Mouse (Mus musculus): ENCODE data around the gene Gkn2. TPM values are rescaled to one million over a fixed set of nuclear protein-coding genes. Genes with fewer than 3 reads are reported as not detected.

The Gkn2 gene
- polyA plus RNA-seq, 1 experiment from 2014 or later, result not detected

DNA sequence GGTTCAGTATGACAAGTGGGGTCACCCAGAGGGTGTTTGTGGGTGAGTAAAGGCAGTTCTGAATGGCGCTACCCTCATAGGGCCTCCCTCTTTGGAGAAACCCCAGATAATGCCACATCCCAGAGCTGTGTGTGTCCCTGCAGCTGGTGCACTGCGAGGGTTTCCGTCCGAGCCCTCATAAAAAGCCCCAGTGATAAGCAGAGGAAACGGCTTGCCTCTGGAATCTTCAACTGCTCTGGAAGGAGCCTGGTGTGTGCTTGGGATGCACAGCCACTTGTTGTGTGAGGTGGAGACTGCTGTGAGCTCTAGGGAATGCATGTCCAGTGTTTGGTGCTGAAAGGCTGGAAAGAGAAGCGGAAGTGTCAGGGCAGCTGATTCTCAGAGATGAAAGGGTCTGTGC is 28.3 kb downstream of the Gkn2 start:
- Histone ChIP-seq H3K27ac (replicated peaks) (no peak overlapping the region), H3K9ac (no peak overlapping the region), H3K36me3 (no peaks in the 10 kb centered on the region), H3K4me2 (replicated peaks) (no peak overlapping the region), H3K9me3 (replicated peaks) (no peaks in the 10 kb centered on the region), H3K4me3 (replicated peaks) (no peak overlapping the region), H3K4me1 (no peaks in the 10 kb centered on the region), H3K27me3 (no peaks in the 10 kb centered on the region)
- WGBS, result 70% methylated on average over 6 of the region's 6 CpGs
- ATAC-seq (ENCODE audit: insufficient number of reproducible peaks, low FRiP score, low TSS enrichment, low read depth), result no peak

DNA sequence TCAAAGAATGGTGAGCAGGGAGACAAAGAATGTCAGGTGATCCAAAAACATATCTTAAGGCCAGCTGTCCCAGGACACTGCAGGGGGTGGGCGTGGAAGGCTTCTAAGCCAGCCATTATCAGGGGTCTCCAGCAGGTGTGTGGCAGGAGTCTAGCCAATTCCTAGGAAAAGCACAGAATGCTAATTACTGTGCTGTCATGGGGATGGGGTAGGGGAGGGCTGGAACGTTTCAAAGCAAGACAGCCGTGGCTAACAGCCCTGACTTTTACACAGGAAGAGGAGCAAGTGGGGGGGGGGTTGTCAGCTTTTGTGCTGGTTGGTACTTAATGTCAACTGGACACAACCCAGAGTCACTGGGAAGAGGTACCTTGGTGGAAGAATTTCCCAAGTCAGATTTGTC is 38.9 kb downstream of the Gkn2 start:
- Histone ChIP-seq H3K4me1 (no peaks in the 10 kb centered on the region), H3K4me2 (replicated peaks) (no peak overlapping the region), H3K4me3 (replicated peaks) (no peak overlapping the region), H3K9ac (no peak overlapping the region), H3K9me3 (replicated peaks) (no peaks in the 10 kb centered on the region), H3K27ac (replicated peaks) (no peak overlapping the region), H3K27me3 (no peaks in the 10 kb centered on the region), H3K36me3 (no peaks in the 10 kb centered on the region)
- no peak for ATAC-seq (ENCODE audit: insufficient number of reproducible peaks, low FRiP score, low TSS enrichment, low read depth)
- WGBS, result 31% methylated on average over 3 of the region's 3 CpGs

DNA sequence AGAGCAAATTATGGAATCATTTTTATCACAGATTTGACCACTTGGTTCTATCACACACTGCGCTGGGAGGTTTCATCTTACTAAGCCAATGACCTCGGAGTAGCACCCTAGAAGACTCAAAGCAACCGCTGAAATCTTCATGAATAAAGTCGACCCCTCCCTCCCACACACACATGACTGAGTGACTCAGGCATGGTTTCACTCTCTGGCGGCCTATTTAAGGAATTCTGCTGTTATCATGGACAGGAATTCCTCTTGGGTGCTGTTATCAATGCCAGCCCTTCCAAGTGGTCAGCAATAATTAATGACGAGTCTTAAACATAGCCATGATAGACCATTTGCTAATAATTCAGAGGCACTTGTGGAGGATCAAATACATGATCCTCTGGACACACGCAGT is 49.1 kb downstream of the Gkn2 start:
- 77% methylated on average over 7 of the region's 7 CpGs for WGBS
- Histone ChIP-seq H3K9me3 (replicated peaks) (no peaks in the 10 kb centered on the region), H3K36me3 (no peaks in the 10 kb centered on the region), H3K27me3 (no peaks in the 10 kb centered on the region), H3K9ac (no peak overlapping the region), H3K27ac (replicated peaks) (no peak overlapping the region), H3K4me3 (replicated peaks) (no peak overlapping the region), H3K4me2 (replicated peaks) (no peak overlapping the region), H3K4me1 (no peaks in the 10 kb centered on the region)
- no peak for ATAC-seq (ENCODE audit: insufficient number of reproducible peaks, low FRiP score, low TSS enrichment, low read depth)

DNA sequence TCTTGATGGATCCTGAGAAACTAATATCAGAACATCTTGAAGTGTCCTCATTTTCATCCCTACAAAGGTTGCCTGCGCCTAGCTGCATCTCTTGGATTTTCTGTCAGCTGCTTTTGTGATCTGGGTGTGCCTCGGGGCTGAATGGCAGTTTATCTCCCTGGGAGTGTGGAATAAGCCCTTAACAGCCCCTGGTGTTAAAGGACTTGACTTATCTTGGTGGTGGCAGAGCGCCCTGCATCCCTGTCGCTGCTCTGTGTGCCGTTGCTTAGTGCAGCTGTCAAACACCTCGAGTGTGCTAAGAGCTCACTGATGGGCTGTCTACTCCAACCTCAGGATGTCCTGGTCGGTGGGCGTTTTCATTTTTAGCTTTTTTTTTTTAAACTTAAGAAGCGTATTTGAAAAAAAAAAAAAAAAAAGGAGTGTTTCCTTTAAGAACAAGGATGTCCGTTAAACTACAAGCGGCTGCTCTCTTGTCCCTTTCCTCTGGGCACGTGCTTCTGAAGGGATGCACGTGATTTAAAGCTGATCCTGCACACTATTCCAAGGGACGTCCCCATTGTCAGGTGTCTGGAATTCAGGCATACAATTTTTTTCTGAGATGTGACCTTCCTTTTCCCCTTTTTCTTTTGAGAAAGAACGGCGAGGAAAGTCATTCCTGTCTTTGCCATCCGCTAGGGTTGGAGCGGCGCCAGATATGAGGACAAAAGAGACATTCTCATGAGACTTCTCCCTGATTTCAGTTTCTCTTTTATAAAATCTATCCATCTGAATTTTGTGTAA is 51.1 kb downstream of the Gkn2 start:
- Histone ChIP-seq H3K4me3 (replicated peaks) (no peak overlapping the region), H3K27me3 (no peaks in the 10 kb centered on the region), H3K4me1 (no peaks in the 10 kb centered on the region), H3K27ac (replicated peaks) (no peak overlapping the region), H3K9me3 (replicated peaks) (no peaks in the 10 kb centered on the region), H3K9ac (no peak overlapping the region), H3K4me2 (replicated peaks) (no peak overlapping the region), H3K36me3 (no peaks in the 10 kb centered on the region)
- WGBS, result 63% methylated on average over 19 of the region's 19 CpGs
- ATAC-seq (ENCODE audit: insufficient number of reproducible peaks, low FRiP score, low TSS enrichment, low read depth), result no peak

DNA sequence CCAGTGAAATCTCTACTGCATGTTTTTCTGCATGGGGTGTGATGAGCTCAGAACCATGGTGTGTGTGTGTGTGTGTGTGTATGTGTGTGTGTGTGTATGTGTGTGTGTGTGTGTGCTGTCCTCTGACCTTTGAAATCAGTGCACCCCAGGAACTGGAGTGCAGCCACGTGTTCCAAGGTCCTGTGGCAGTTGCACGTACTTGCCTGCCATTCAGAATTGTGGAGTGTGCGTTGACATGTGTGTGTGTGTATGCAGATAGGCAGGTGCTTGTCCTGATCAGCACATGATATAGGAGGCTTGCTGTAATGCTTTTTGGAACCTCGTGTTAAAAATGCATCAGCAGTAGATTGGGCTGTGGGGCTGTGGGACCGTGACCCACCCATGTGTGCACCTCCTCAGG is 53.8 kb downstream of the Gkn2 start:
- Histone ChIP-seq H3K36me3 (no peaks in the 10 kb centered on the region), H3K4me2 (replicated peaks) (no peak overlapping the region), H3K27ac (replicated peaks) (no peak overlapping the region), H3K9me3 (replicated peaks) (no peaks in the 10 kb centered on the region), H3K4me3 (replicated peaks) (no peak overlapping the region), H3K4me1 (no peaks in the 10 kb centered on the region), H3K9ac (no peak overlapping the region), H3K27me3 (no peaks in the 10 kb centered on the region)
- no peak for ATAC-seq (ENCODE audit: insufficient number of reproducible peaks, low FRiP score, low TSS enrichment, low read depth)
- WGBS, result 71% methylated on average over 5 of the region's 5 CpGs

DNA sequence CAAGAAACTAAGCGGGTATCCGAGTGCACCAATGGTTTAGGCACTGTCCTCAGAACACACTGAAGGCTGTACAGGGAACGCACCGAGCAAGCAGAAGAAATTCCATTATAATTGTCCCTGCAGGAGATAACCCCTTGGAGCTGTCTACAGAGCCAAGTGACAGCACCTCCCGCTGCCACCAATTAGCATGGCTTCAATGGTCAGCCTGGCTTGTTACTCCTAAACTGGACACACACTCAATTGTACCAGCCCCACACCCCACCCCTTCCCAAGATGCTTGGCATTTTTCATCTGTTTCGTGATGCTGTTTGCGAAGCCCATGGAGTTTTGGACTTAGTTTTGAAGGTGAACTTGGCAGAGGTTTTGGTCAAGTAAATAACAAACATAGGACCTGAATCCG is 54.5 kb downstream of the Gkn2 start:
- 61% methylated on average over 8 of the region's 8 CpGs for WGBS
- Histone ChIP-seq H3K9ac (no peak overlapping the region), H3K27me3 (no peaks in the 10 kb centered on the region), H3K4me1 (no peaks in the 10 kb centered on the region), H3K36me3 (no peaks in the 10 kb centered on the region), H3K4me2 (replicated peaks) (no peak overlapping the region), H3K27ac (replicated peaks) (no peak overlapping the region), H3K9me3 (replicated peaks) (no peaks in the 10 kb centered on the region), H3K4me3 (replicated peaks) (no peak overlapping the region)
- ATAC-seq (ENCODE audit: insufficient number of reproducible peaks, low FRiP score, low TSS enrichment, low read depth), result no peak

DNA sequence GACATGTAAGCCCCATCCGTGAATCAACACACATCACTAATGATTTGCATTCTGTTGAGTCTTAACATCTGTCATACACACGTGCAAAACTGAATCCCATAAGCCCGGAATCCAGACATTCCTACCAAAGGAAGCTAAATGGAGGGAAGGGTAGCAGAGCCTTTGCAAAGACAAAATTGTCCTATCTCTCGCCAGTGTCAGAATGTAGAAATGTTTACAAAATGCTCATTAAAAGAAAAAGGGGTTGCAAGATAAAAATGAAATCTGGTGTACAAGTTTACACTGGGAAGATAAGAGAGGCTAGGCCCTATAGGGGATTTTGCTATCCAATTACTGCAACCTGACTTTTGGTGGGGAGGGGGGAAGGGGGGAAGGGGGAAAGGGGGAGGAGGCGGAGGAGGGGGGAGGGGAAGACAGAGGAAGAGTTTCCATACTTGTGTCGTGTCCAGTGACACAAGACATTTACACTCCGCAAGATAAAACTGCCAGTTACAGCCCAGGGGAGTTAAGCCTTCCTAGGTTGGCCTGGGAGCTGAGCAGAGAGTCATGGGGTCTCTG is 55.4 kb downstream of the Gkn2 start, which contains the start of gene Bmp10:
TSS of gene Bmp10 (plus strand) at position 508 of the 558 bp plus-strand sequence.
- Histone ChIP-seq H3K27me3 (no peaks in the 10 kb centered on the region), H3K4me1 (no peaks in the 10 kb centered on the region), H3K4me2 (replicated peaks) (no peak within 1 kb of the TSS), H3K9ac (no peak within 1 kb of the TSS), H3K4me3 (replicated peaks) (no peak within 1 kb of the TSS), H3K36me3 (no peaks in the 10 kb centered on the region), H3K27ac (replicated peaks) (no peak within 1 kb of the TSS), H3K9me3 (replicated peaks) (no peaks in the 10 kb centered on the region)
- WGBS, result 54% methylated on average over 7 of the region's 7 CpGs
- no peak for ATAC-seq (ENCODE audit: insufficient number of reproducible peaks, low FRiP score, low TSS enrichment, low read depth)

Other genes with a start within 250 kb of the Gkn2 start
- gene Antxr1, start 37.5 kb upstream of the Gkn2 start, polyA plus RNA-seq (2015; fragmentation: Nextera tagmentation; extraction: Ambion mirVana), result 20.3 and 24.3 TPM in 2 replicates
- 0.13 TPM in 1 of 2 replicates, not detected in the other for gene Gkn1, start 22.4 kb upstream of the Gkn2 start, polyA plus RNA-seq (2015; fragmentation: Nextera tagmentation; extraction: Ambion mirVana)
- 1.0 and 1.3 TPM in 2 replicates for gene Gkn3, start 15.6 kb downstream of the Gkn2 start, polyA plus RNA-seq (2015; fragmentation: Nextera tagmentation; extraction: Ambion mirVana)
- not detected in 2 replicates for gene Bmp10, start 55.6 kb downstream of the Gkn2 start, polyA plus RNA-seq (2015; fragmentation: Nextera tagmentation; extraction: Ambion mirVana)
- gene Arhgap25, start 159.9 kb downstream of the Gkn2 start, polyA plus RNA-seq (2015; fragmentation: Nextera tagmentation; extraction: Ambion mirVana), result 8.3 and 10.0 TPM in 2 replicates
- gene Prokr1, start 217.4 kb downstream of the Gkn2 start, polyA plus RNA-seq (2015; fragmentation: Nextera tagmentation; extraction: Ambion mirVana), result 7.5 and 7.8 TPM in 2 replicates

All from embryonic facial prominence, embryonic 15.5 days (tissue).